Mouse (Mus musculus) hindbrain, postnatal 0 days (tissue): ENCODE measurements around the gene Gata3. TPM values are rescaled to one million over a fixed set of nuclear protein-coding genes. Genes with fewer than 3 reads are reported as not detected.
A peak's percentile ranks its signal among the peaks of the same experiment; 100 is the strongest.

Source experiments
- ATAC-seq: fragments of 200-750 bp; cut with Nextera tagmentation; 2 replicates; pipeline ENCODE4 v1.8.0; 2017; ENCODE audit warnings: mild to moderate bottlenecking, moderate TSS enrichment, moderate library complexity
- DNase-seq: peaks from one replicate; pipeline ENCODE4 v3.0.0-alpha.2; 2015; ENCODE audit warnings: low spot score
- H3K27ac ChIP-seq: fragments of 300-500 bp; sonication (generic); 2 replicates; pipeline ENCODE4 v1.5.1; 2014; ENCODE audit warnings: mild to moderate bottlenecking
- H3K27me3 ChIP-seq: fragments of 300-500 bp; sonication (generic); 2 replicates; pipeline ENCODE4 v1.6.1; 2014; ENCODE audit warnings: low read length, mixed read lengths; ENCODE audit not compliant: insufficient read depth
- H3K36me3 ChIP-seq: fragments of 300-500 bp; sonication (generic); 2 replicates; pipeline ENCODE4 v1.6.1; 2014; ENCODE audit warnings: low read length, mixed read lengths; ENCODE audit not compliant: insufficient read depth
- H3K4me1 ChIP-seq: fragments of 300-500 bp; sonication (generic); 2 replicates; pipeline ENCODE4 v1.6.1; 2014; ENCODE audit warnings: antibody characterized with exemption, low read length, mixed read lengths; ENCODE audit not compliant: insufficient read depth
- H3K4me2 ChIP-seq: fragments of 300-500 bp; sonication (generic); 2 replicates; pipeline ENCODE4 v1.6.1; 2014; ENCODE audit warnings: low read depth, mild to moderate bottlenecking, low read length, moderate library complexity, mixed read lengths
- H3K4me3 ChIP-seq: fragments of 300-500 bp; sonication (generic); 2 replicates; pipeline ENCODE4 v1.5.1; 2014; ENCODE audit warnings: low read length
- H3K9ac ChIP-seq: fragments of 300-500 bp; sonication (generic); replicated peaks from 2 replicates; pipeline ENCODE4 v1.6.1; 2014; ENCODE audit warnings: mild to moderate bottlenecking, low read length, moderate library complexity, mixed read lengths
- H3K9me3 ChIP-seq: fragments of 300-500 bp; sonication (generic); 2 replicates; pipeline ENCODE4 v1.6.1; 2016; ENCODE audit warnings: low read length, mixed read lengths
- CTCF ChIP-seq: IDR thresholded peaks from 2 replicates; pipeline ENCODE4 v1.5.1; 2016; ENCODE audit warnings: antibody characterized with exemption, control low read depth, low read depth
- WGBS: fragments of 180-500 bp; shearing (Covaris S2); extraction: QIAGEN DNeasy Blood & Tissue Kit; methylation state at CpG from one replicate; pipeline ENCODE4 v1.1.7; 2014; 5-methylcytosine and 5-hydroxymethylcytosine counted together
- polyA plus RNA-seq: library from polyadenylated mRNA; unstranded; fragments of >200 nt; fragmentation: Nextera tagmentation; extraction: Ambion mirVana; gene quantifications from 2 replicates; pipeline ENCODE4 v1.2.1, GENCODE M21; 2015
- total RNA-seq: library from RNA; depleted of rRNA; stranded (reverse); fragments of >200 nt; gene quantifications from 2 replicates; pipeline ENCODE4 v1.2.3, GENCODE M21; 2014

Gata3 gene
- total and polyA plus RNA-seq, 2 experiments from 2014 or later = 3.5 to 20.5 TPM

DNA sequence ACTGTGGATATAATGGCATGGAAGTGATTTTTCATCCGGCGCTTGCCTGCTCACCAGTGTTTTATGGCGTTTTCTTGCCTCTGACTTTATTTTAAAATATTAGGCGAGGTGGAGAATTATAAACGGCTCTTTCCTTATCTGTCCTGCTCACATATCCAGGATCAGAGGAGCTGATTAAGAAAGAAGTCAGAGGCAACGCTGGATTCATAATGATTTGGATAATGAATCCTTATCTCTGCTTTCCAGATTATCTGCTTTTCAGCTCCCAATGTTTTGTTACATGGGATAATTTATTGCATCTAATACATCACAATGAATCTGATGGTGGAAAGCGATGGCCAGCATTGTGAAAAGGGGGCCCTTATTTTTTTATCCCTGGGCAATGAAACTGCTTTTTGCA, 2.7 kb upstream of the Gata3 start:
- WGBS = 7% methylated on average over 7 of the region's 7 CpGs
- Histone ChIP-seq H3K27ac (no peak overlapping the region), H3K9me3 (no peaks in the 10 kb centered on the region), H3K4me3 (no peak overlapping the region), H3K36me3 (no peaks in the 10 kb centered on the region), H3K4me2 (no peak overlapping the region), H3K4me1 (no peaks in the 10 kb centered on the region), H3K9ac (no peak overlapping the region), H3K27me3 (peaks cover 78% of the 10 kb centered on the region)
- ATAC-seq (no peak), DNase-seq (no peak)
- TF ChIP-seq CTCF = no peak

GRCm38 (mm10) chr2:9890906-9891305, 1.1 kb upstream of the Gata3 start:
- H3K9ac ChIP-seq = no peak overlapping the region
- no peaks in the 10 kb centered on the region for H3K9me3 ChIP-seq
- H3K4me1 ChIP-seq = no peaks in the 10 kb centered on the region
- H3K4me3 ChIP-seq = no peak overlapping the region
- H3K27ac ChIP-seq = no peak overlapping the region
- TF ChIP-seq CTCF = no peak
- WGBS = 3% methylated on average over 5 of the region's 5 CpGs
- DNase-seq (no peak), ATAC-seq (no peak)
- H3K27me3 ChIP-seq = peaks cover 79% of the 10 kb centered on the region
- no peaks in the 10 kb centered on the region for H3K36me3 ChIP-seq
- H3K4me2 ChIP-seq = no peak overlapping the region

GRCm38 (mm10) chr2:9890251-9890650, 417 bp upstream of the Gata3 start:
- H3K4me2 ChIP-seq = no peak overlapping the region

DNA sequence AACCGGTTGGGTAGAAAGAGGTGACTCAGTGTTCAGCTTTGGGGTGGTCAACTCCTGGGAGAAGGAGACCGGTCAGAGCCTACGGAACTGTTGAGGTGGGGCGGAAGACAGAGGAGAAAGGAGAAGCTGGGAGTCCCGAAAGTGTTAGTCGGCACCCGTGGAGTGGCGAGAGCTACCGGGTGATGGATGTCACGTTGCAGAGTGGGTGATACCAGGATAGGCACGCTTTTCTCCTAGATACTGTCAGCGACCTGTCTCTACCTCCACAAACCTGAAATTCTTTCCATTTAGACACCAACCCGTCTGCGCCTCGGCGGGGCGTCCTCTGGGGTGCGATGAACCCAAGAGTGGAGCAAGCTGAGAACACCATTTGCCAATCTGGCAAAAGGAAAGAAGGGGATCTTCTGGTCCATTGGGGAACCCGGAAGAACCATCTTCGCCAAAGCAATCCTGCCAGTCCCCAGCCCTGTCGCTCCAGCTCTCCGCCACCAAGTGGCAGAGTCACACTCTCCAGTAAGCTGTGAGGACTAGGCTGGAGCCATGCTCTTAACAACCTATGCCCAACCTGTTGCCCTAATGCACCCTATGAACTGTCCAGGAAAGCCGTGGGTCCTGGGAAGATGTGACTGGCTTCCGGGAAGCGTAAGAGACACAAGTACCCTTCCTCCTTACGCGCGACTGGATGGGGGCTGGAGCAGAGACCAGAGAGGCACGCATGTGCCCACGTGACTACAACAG, 752 bp downstream of the Gata3 start, which contains the start of gene 9230102O04Rik:
Gene 9230102O04Rik (minus strand): TSS at position 628 of the 738 bp plus-strand sequence.
- no peaks in the 10 kb centered on the region for H3K4me1 ChIP-seq
- H3K9ac ChIP-seq = no peak within 1 kb of the TSS
- under 1% methylated on average over 30 of the region's 30 CpGs for WGBS
- no peaks in the 10 kb centered on the region for H3K36me3 ChIP-seq
- DNase-seq (peak; percentile 60), ATAC-seq (peak; percentile 81)
- H3K27ac ChIP-seq = no peak within 1 kb of the TSS
- no peaks in the 10 kb centered on the region for H3K9me3 ChIP-seq
- peak within 1 kb of the TSS; percentile 33 for H3K4me2 ChIP-seq
- peak; percentile 72 for TF ChIP-seq CTCF
- peak within 1 kb of the TSS; percentile 20; the same call in 1 of the 2 replicates for H3K4me3 ChIP-seq
- peaks cover 78% of the 10 kb centered on the region for H3K27me3 ChIP-seq

More at GRCm38 (mm10) chr2:9890251-9890650, 417 bp upstream of the Gata3 start:
- H3K36me3 ChIP-seq = no peaks in the 10 kb centered on the region
- no peak overlapping the region for H3K9ac ChIP-seq
- no peak overlapping the region for H3K4me3 ChIP-seq
- 7% methylated on average over 8 of the region's 8 CpGs for WGBS
- no peaks in the 10 kb centered on the region for H3K9me3 ChIP-seq
- DNase-seq (no peak), ATAC-seq (no peak)
- peaks cover 79% of the 10 kb centered on the region for H3K27me3 ChIP-seq
- H3K4me1 ChIP-seq = no peaks in the 10 kb centered on the region
- H3K27ac ChIP-seq = no peak overlapping the region
- no peak for TF ChIP-seq CTCF

- DNase-seq = no peak
- TF ChIP-seq CTCF = no peak
- H3K9me3 ChIP-seq = no peaks in the 10 kb centered on the region
- peaks cover 69% of the 10 kb centered on the region for H3K27me3 ChIP-seq
- peak overlapping the region; percentile 11; the same call in 1 of the 2 replicates for H3K4me3 ChIP-seq
- 0 out of 2 replicates have a peak overlapping the region, but pooled peaks have one; percentile 5 for H3K4me2 ChIP-seq
- H3K36me3 ChIP-seq = no peaks in the 10 kb centered on the region
- WGBS = 3% methylated on average over 7 of the region's 7 CpGs
- no peak for ATAC-seq
- H3K27ac ChIP-seq = no peak overlapping the region
- no peak overlapping the region for H3K9ac ChIP-seq
- no peaks in the 10 kb centered on the region for H3K4me1 ChIP-seq
These were observed 2.2 kb downstream of the Gata3 start for GRCm38 (mm10) chr2:9887636-9888035.

DNA sequence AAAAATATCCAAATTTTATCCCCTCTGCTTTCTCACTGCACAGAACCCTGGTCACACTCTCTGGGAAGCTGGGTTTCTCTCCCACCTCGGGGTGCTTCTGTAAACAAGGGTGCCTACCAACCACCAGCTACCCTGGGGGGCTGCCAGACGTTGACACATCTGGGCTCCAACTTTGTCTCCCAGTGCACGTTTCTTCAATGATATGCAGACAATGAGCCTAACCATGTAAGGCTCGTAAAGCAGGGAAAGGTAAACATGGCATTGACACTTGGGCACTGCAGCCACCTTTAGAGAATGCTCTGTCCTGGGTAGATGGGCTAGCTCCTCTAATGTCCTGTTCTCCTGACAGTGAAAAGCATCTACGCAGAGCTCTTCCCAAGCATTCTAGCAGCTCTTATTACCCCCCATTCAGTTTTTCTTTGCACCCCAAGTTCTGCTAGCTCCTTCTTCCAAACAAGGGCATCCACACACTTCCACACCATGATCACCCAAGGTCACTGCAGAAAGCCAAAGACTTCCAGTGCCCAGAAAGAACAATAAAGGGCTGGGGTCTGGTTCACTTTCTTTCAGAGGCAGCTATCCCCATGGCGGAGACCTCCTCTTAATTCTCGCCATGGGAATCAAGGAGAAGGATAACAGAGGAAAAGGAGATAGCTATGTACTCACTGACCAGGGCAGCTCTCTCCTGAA, 2.8 kb downstream of the Gata3 start:
- no peak for TF ChIP-seq CTCF
- Histone ChIP-seq H3K9ac (no peak overlapping the region), H3K27ac (no peak overlapping the region), H3K27me3 (peaks cover 69% of the 10 kb centered on the region), H3K4me2 (0 out of 2 replicates have a peak overlapping the region, but pooled peaks have one; percentile 5), H3K9me3 (no peaks in the 10 kb centered on the region), H3K4me1 (no peaks in the 10 kb centered on the region), H3K4me3 (peak overlapping the region; percentile 11), H3K36me3 (no peaks in the 10 kb centered on the region)
- DNase-seq (no peak), ATAC-seq (no peak)
- WGBS = 5% methylated on average over 7 of the region's 7 CpGs

DNA sequence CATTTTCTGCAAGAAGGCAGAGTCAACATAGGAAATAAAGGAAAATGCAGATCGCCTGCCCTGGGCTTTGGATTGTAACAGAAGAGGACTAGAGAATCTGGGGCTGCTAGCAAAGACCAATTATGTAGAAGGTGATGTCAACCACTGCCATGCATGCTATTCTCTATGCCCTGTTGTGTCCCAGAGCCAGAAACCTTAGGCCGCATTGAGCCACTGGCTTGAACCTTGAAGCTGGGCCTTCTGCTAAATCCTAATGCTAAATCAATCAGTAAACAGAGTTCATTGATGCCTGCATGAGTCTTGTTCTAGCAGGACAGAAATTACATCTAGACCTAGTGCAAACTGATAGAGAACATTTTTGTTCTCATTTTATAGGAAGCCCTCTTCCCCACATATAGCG, 3.8 kb downstream of the Gata3 start:
- no peaks in the 10 kb centered on the region for H3K4me1 ChIP-seq
- no peaks in the 10 kb centered on the region for H3K36me3 ChIP-seq
- no peak for DNase-seq
- ATAC-seq = no peak
- no peaks in the 10 kb centered on the region for H3K9me3 ChIP-seq
- no peak overlapping the region for H3K4me3 ChIP-seq
- WGBS = 14% methylated on average over 3 of the region's 3 CpGs
- no peak overlapping the region for H3K27ac ChIP-seq
- no peak overlapping the region for H3K9ac ChIP-seq
- peak overlapping the region; percentile 13 for H3K4me2 ChIP-seq
- peaks cover 65% of the 10 kb centered on the region for H3K27me3 ChIP-seq
- no peak for TF ChIP-seq CTCF
